8 mouse cellular contexts compared by ENCODE assay signal in the genomic region with DNA sequence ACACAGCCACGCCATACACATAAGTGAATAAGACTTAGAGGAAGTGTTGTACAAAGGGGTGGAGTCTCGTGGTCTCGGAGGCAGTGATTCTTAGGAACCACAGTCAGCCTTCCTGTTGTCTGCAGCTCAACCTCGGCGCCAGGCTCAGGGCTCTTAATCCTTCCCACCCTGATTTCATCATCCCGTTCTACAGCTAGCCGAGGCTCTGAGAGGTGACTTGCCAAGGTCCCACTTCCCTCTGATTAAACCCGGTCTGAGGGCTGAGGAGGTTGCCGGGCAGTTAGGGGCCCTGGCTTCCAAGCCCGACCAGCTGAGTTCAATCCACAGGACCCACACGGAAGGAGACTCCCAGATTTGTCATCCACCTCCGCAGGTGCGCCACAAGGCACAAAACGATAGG. TPM values are rescaled to one million over a fixed set of nuclear protein-coding genes. Genes with fewer than 3 reads are reported as not detected.
DNase-seq lines count a peak whose midpoint lies in the region; ATAC-seq lines count a peak whose summit lies in the region.

No protein-coding gene starts in this region.

- no peaks in the 10 kb centered on the region for H3K36me3 ChIP-seq in limb, embryonic 11.5 days (ENCODE audit: control insufficient read depth, insufficient read depth, low read length)
- no peaks in the 10 kb centered on the region for H3K36me3 ChIP-seq in midbrain, embryonic 13.5 days

- H3K9me3 ChIP-seq in limb, embryonic 11.5 days (ENCODE audit: control insufficient read depth, low read length): peaks cover 3% of the 10 kb centered on the region; the same call in 1 of the 2 replicates
- no peaks in the 10 kb centered on the region for H3K9me3 ChIP-seq in midbrain, embryonic 13.5 days

- H3K4me3 ChIP-seq in limb, embryonic 11.5 days (ENCODE audit: low read depth, low read length): no peak overlapping the region
- no peak overlapping the region for H3K4me3 ChIP-seq in midbrain, embryonic 13.5 days (replicated peaks)

- peak; percentile 5; the same call in 1 of the 2 replicates for ATAC-seq in limb, embryonic 11.5 days (ENCODE audit: insufficient number of reproducible peaks, low FRiP score, low TSS enrichment, low read depth)
- ATAC-seq in midbrain, embryonic 13.5 days: no peak

- H3K4me1 ChIP-seq in limb, embryonic 11.5 days (ENCODE audit: control insufficient read depth, insufficient read depth, low read length): no peaks in the 10 kb centered on the region
- peaks cover 24% of the 10 kb centered on the region for H3K4me1 ChIP-seq in midbrain, embryonic 13.5 days (replicated peaks)

- DNase-seq in thymus, postnatal 0 days (ENCODE audit: low spot score): peak; percentile 34
- no peak for DNase-seq in thymus, postnatal 10 days (ENCODE audit: low spot score in 2 of 2)
- DNase-seq in fibroblast of lung, adult 2 months (ENCODE audit: low read depth): peak; percentile 70
- DNase-seq in limb, embryonic 11.5 days (ENCODE audit: low spot score): no peak
- no peak for DNase-seq in right cerebral cortex, postnatal 10 days (ENCODE audit: low spot score in 2 of 2)
- DNase-seq in kidney, postnatal 14 days: no peak
- DNase-seq in layer of hippocampus, adult 18-20 months (ENCODE audit: low spot score in 2 of 2): no peak

- H3K4me2 ChIP-seq in limb, embryonic 11.5 days (ENCODE audit: low read depth, severe bottlenecking): peak overlapping the region; percentile 18
- H3K4me2 ChIP-seq in midbrain, embryonic 13.5 days (replicated peaks): peak overlapping the region; percentile 11; the same call in 1 of the 2 replicates

- no peak overlapping the region for H3K9ac ChIP-seq in limb, embryonic 11.5 days (ENCODE audit: low read length)
- no peak overlapping the region for H3K9ac ChIP-seq in midbrain, embryonic 13.5 days (replicated peaks)

- no peaks in the 10 kb centered on the region for H3K27me3 ChIP-seq in limb, embryonic 11.5 days (ENCODE audit: control insufficient read depth, insufficient read depth, low read length)
- peaks cover 18% of the 10 kb centered on the region; the same call in 1 of the 2 replicates for H3K27me3 ChIP-seq in midbrain, embryonic 13.5 days

- 18% methylated on average over 14 of the region's 14 CpGs for WGBS in limb, embryonic 11.5 days
- WGBS in midbrain, embryonic 13.5 days: 15% methylated on average over 14 of the region's 14 CpGs

- no peak overlapping the region for H3K27ac ChIP-seq in limb, embryonic 11.5 days (replicated peaks; ENCODE audit: low read depth, low read length)
- H3K27ac ChIP-seq in midbrain, embryonic 13.5 days: no peak overlapping the region

RNA-seq across cellular contexts. Expression of a gene that starts 28.2 kb away (rescaled TPM):
- 0.55 and 0.58 TPM in 2 replicates for polyA plus RNA-seq in thymus, postnatal 0 days (2015; fragmentation: Nextera tagmentation; extraction: Ambion mirVana)
- 2.2 and 2.4 TPM in 2 replicates for polyA plus RNA-seq in limb, embryonic 11.5 days (2014; fragmentation: Nextera tagmentation; extraction: Ambion mirVana)
- polyA plus RNA-seq in midbrain, embryonic 13.5 days (2015; fragmentation: Nextera tagmentation; extraction: Ambion mirVana): 3.5 and 4.7 TPM in 2 replicates
- 1 to 10 TPM in 1 of 2 experiments, under 1 TPM in 1; 0.99 to 1.4 TPM for total RNA-seq in layer of hippocampus, adult 18-20 months (2021)

RNA-seq across cellular contexts. Expression of a gene that starts 33.6 kb away (rescaled TPM):
- polyA plus RNA-seq in thymus, postnatal 0 days (2015; fragmentation: Nextera tagmentation; extraction: Ambion mirVana): 0.29 and 0.39 TPM in 2 replicates
- polyA plus RNA-seq in limb, embryonic 11.5 days (2014; fragmentation: Nextera tagmentation; extraction: Ambion mirVana): 4.6 and 5.2 TPM in 2 replicates
- polyA plus RNA-seq in midbrain, embryonic 13.5 days (2015; fragmentation: Nextera tagmentation; extraction: Ambion mirVana): 0.93 and 0.98 TPM in 2 replicates
- 10 to 100 TPM; 19.3 to 19.9 TPM for total RNA-seq in layer of hippocampus, adult 18-20 months (2021)

RNA-seq across cellular contexts. Expression of a gene that starts 59.1 kb away (rescaled TPM):
- 2.7 and 3.4 TPM in 2 replicates for polyA plus RNA-seq in thymus, postnatal 0 days (2015; fragmentation: Nextera tagmentation; extraction: Ambion mirVana)
- polyA plus RNA-seq in limb, embryonic 11.5 days (2014; fragmentation: Nextera tagmentation; extraction: Ambion mirVana): 5.3 and 8.7 TPM in 2 replicates
- 6.4 and 8.9 TPM in 2 replicates for polyA plus RNA-seq in midbrain, embryonic 13.5 days (2015; fragmentation: Nextera tagmentation; extraction: Ambion mirVana)
- total RNA-seq in layer of hippocampus, adult 18-20 months (2021): 1 to 10 TPM; 3.0 to 4.5 TPM

Comparison
In these comparisons a context has a peak if more than half of its experiments do, and no peak if none do; other contexts are left out.
1. DNase-seq: peak in thymus, postnatal 0 days (single experiment) and fibroblast of lung, adult 2 months (single experiment); none in thymus, postnatal 10 days (0 of 2), limb, embryonic 11.5 days (single experiment), right cerebral cortex, postnatal 10 days (0 of 2), kidney, postnatal 14 days (single experiment) and layer of hippocampus, adult 18-20 months (0 of 2).